Mouse (Mus musculus): ENCODE results near the gene Pmel.

DNA sequence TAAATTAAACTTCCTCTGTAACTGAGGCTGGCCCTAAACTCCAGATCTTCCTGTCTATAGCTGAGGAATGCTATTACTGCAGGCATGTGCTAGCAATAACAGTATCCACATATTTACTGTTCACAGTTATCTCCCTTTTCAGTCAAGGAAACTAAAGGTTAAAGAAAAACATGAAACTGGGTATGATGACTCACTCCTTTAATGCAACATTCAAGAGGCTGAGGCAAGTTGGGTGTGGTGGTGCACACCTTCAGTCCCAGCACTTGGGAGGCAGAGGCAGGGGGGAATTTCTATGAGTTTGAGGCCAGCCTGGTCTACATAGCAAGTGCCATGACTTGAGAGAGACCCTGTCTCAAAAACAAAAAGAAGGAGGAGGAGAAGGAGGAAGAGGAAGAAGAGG, 28.0 kb downstream of the Pmel start:
- TF ChIP-seq RAD21 (IDR thresholded peaks at IDR 0.05; ENCODE audit: low read depth, low read length) = no peak
- TF ChIP-seq MXI1 (IDR thresholded peaks at IDR 0.05; ENCODE audit: low read depth, low read length) = no peak
- TF ChIP-seq TBP (IDR thresholded peaks at IDR 0.05; ENCODE audit: low read depth, low read length) = no peak
- TF ChIP-seq CTCF (IDR thresholded peaks at IDR 0.05 in 2 of 3, conservative IDR thresholded peaks at IDR 0.05 in 1 of 3; ENCODE audit: control insufficient read depth in 1 of 3, insufficient read depth in 1 of 3, low read depth in 2 of 3, low read length in 3 of 3, poor library complexity in 1 of 3, severe bottlenecking in 1 of 3) = no peak
- no peak for TF ChIP-seq E2F4 (IDR thresholded peaks at IDR 0.05; ENCODE audit: borderline replicate concordance, low read depth, low read length)
